ENCODE assay signal across 10 mouse cellular contexts in genomic region chr4:95862781-95863499, GRCm38 (mm10).
DNase-seq lines count a peak whose midpoint lies in the region; ATAC-seq and TF ChIP-seq lines count a peak whose summit lies in the region.
"Had no signal": no experiment of that assay in that cellular context is flagged by ENCODE, and none has a peak within 500 bp of the region (broad histone marks: within the 10 kb centered on the region; RNA-seq: fewer than 3 reads in every experiment).

No protein-coding gene starts in this region.

- H3K4me1 ChIP-seq in hindbrain, postnatal 0 days (ENCODE audit: insufficient read depth, low read length): no peaks in the 10 kb centered on the region
- 0 out of 2 replicates have a peak, but pooled peaks cover 2% of the 10 kb centered on the region for H3K4me1 ChIP-seq in hindbrain, embryonic 10.5 days (replicated peaks)
- H3K4me1 ChIP-seq: midbrain, embryonic 12.5 days had no signal

- TF ChIP-seq CTCF in hindbrain, postnatal 0 days (IDR thresholded peaks at IDR 0.05; ENCODE audit: low read depth): peak; percentile 38

- peak; percentile 45 for ATAC-seq in hindbrain, postnatal 0 days
- no peak for ATAC-seq in erythroblast, adult 5-6 weeks (replicated peaks; ENCODE audit: low FRiP score, poor library complexity, severe bottlenecking)

- H3K27me3 ChIP-seq in hindbrain, postnatal 0 days (ENCODE audit: insufficient read depth, low read length): no peaks in the 10 kb centered on the region
- H3K27me3 ChIP-seq in hindbrain, embryonic 10.5 days (ENCODE audit: insufficient read depth, poor library complexity, severe bottlenecking): no peaks in the 10 kb centered on the region
- H3K27me3 ChIP-seq: midbrain, embryonic 12.5 days had no signal

- no peak overlapping the region for H3K27ac ChIP-seq in hindbrain, postnatal 0 days
- H3K27ac ChIP-seq in hindbrain, embryonic 10.5 days: no peak overlapping the region
- H3K27ac ChIP-seq: midbrain, embryonic 12.5 days had no signal

- no peak overlapping the region for H3K4me3 ChIP-seq in hindbrain, postnatal 0 days (ENCODE audit: low read length)
- no peak overlapping the region for H3K4me3 ChIP-seq in hindbrain, embryonic 10.5 days
- H3K4me3 ChIP-seq: midbrain, embryonic 12.5 days had no signal

- H3K9ac ChIP-seq in hindbrain, postnatal 0 days (replicated peaks; ENCODE audit: low read length): no peak overlapping the region
- H3K9ac ChIP-seq: midbrain, embryonic 12.5 days had no signal

- WGBS in hindbrain, postnatal 0 days: 68% methylated on average over 6 of the region's 6 CpGs
- 81% methylated on average over 6 of the region's 6 CpGs for WGBS in hindbrain, embryonic 10.5 days

- H3K36me3 ChIP-seq in hindbrain, postnatal 0 days (ENCODE audit: insufficient read depth, low read length): no peaks in the 10 kb centered on the region
- H3K36me3 ChIP-seq in hindbrain, embryonic 10.5 days: no peaks in the 10 kb centered on the region
- H3K36me3 ChIP-seq: midbrain, embryonic 12.5 days had no signal

- H3K4me2 ChIP-seq in hindbrain, postnatal 0 days (ENCODE audit: low read depth, low read length): no peak overlapping the region
- H3K4me2 ChIP-seq: midbrain, embryonic 12.5 days had no signal

- H3K9me3 ChIP-seq in hindbrain, postnatal 0 days (ENCODE audit: low read length): no peaks in the 10 kb centered on the region
- no peaks in the 10 kb centered on the region for H3K9me3 ChIP-seq in hindbrain, embryonic 10.5 days
- H3K9me3 ChIP-seq: midbrain, embryonic 12.5 days had no signal

- peak; percentile 32 to 67 for DNase-seq in adrenal gland, adult (ENCODE audit: inconsistent age in 2 of 2, low spot score in 1 of 2)
- DNase-seq in adrenal gland, postnatal 36 days: no peak
- DNase-seq in hindbrain, postnatal 0 days (ENCODE audit: low spot score): peak; percentile 27
- no peak for DNase-seq in hindbrain, embryonic 10.5 days (ENCODE audit: low spot score)
- peak; percentile 33 for DNase-seq in brain, adult 2 months (ENCODE audit: low read depth, low spot score)
- peak; percentile 21 for DNase-seq in kidney, postnatal 14 days
- DNase-seq in B cell, adult 2 months: no peak
- DNase-seq: thymus, postnatal 14 days had no signal

Comparison
In these comparisons a context has a peak if more than half of its experiments do, and no peak if none do; other contexts are left out.
1. DNase-seq: peak in adrenal gland, adult (2 of 2), hindbrain, postnatal 0 days (single experiment), brain, adult 2 months (single experiment) and kidney, postnatal 14 days (single experiment); none in adrenal gland, postnatal 36 days (0 of 2), hindbrain, embryonic 10.5 days (single experiment) and B cell, adult 2 months (0 of 2).